Mouse (Mus musculus): Measurements from ENCODE around the gene Gm26566. TPM values are rescaled to one million over a fixed set of nuclear protein-coding genes. Genes with fewer than 3 reads are reported as not detected.

Gm26566 gene
- total and polyA plus RNA-seq, 2 experiments from 2014 or later: 0.52 to 0.69 TPM

DNA sequence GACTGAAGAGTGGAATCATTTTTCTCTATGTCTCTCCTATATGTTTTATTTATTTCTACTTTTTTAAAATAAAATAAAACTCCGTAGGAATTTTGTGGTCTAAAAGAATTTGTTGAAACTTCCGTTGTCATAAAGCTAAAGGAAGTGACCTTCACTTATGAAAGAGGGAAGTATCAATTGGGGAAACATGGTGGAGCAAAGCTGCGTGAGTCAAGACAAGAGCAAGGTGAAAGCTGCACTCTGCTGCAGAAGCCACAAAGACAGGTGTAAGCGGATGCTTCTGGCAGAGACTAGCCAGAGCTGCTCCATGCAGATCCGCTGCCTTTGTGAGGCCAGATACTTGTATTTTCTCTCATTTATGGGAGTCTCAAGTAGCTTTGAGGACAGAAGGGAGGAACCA is 22.8 kb upstream of the Gm26566 start:
- Histone ChIP-seq H3K4me3 (ENCODE audit: low read depth, low read length) (no peak overlapping the region), H3K4me1 (ENCODE audit: control insufficient read depth, insufficient read depth) (no peaks in the 10 kb centered on the region), H3K27me3 (ENCODE audit: control insufficient read depth, insufficient read depth, low read length) (no peaks in the 10 kb centered on the region), H3K9ac (replicated peaks; ENCODE audit: low read depth, low read length) (no peak overlapping the region), H3K4me2 (ENCODE audit: low read depth, low read length) (no peak overlapping the region), H3K9me3 (replicated peaks; ENCODE audit: control insufficient read depth, low read length) (no peaks in the 10 kb centered on the region), H3K27ac (ENCODE audit: low read depth) (no peak overlapping the region), H3K36me3 (replicated peaks; ENCODE audit: control insufficient read depth, insufficient read depth, low read length) (no peaks in the 10 kb centered on the region)
- 80% methylated on average over 5 of the region's 5 CpGs for WGBS
- ATAC-seq (ENCODE audit: insufficient read depth, low read depth) (no peak), DNase-seq (ENCODE audit: low spot score) (no peak)
- TF ChIP-seq EP300 (IDR thresholded peaks at IDR 0.05; ENCODE audit: low read depth) (no peak), CTCF (IDR thresholded peaks at IDR 0.05; ENCODE audit: low read depth) (no peak)

DNA sequence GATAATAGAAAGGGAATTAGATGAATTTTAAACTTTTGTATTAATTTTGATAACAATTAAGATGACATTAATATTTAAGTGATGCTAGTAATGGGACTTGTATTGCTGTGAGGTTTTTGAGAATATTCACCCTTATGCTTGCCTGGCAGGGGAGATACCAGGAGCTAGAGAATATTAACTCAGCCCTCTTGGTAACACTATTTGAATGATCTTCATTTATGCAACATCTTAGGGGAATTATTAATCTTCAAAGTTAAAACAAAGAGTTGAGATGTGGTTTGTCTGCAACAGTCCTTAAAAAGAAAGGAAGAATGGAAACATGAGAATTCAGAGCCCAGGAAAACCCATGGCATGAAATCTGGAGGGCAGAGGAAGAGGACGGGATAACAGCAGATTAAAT is 22.3 kb upstream of the Gm26566 start:
- no peak for ATAC-seq (ENCODE audit: insufficient read depth, low read depth)
- Histone ChIP-seq H3K4me1 (ENCODE audit: control insufficient read depth, insufficient read depth) (no peaks in the 10 kb centered on the region), H3K27me3 (ENCODE audit: control insufficient read depth, insufficient read depth, low read length) (no peaks in the 10 kb centered on the region), H3K4me2 (ENCODE audit: low read depth, low read length) (no peak overlapping the region), H3K27ac (ENCODE audit: low read depth) (no peak overlapping the region), H3K9me3 (replicated peaks; ENCODE audit: control insufficient read depth, low read length) (no peaks in the 10 kb centered on the region), H3K9ac (replicated peaks; ENCODE audit: low read depth, low read length) (no peak overlapping the region), H3K36me3 (replicated peaks; ENCODE audit: control insufficient read depth, insufficient read depth, low read length) (no peaks in the 10 kb centered on the region), H3K4me3 (ENCODE audit: low read depth, low read length) (no peak overlapping the region)
- 79% methylated on average over 1 of the region's 1 CpGs for WGBS
- no peak for DNase-seq (ENCODE audit: low spot score)
- TF ChIP-seq CTCF (IDR thresholded peaks at IDR 0.05; ENCODE audit: low read depth): no peak
- TF ChIP-seq EP300 (IDR thresholded peaks at IDR 0.05; ENCODE audit: low read depth): no peak

DNA sequence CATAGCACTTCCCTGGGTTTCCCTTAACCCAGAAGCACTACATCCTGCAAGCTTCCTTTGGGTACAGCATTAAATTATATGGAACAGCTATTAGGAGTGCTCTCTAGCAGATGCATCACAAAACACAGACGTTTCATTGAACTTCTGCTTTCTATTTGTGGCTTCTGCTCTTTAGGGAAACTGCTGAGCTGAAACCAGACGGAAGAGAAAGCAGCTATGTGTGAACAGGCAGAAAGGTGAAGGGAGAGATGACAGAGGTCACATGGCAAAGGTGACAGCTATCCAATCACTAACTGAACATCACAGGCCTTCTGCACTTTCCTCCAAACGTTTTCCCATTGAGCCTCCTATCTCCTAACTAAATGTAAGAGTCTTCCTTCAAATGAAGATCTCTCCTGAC is 15.7 kb upstream of the Gm26566 start:
- no peak for TF ChIP-seq CTCF (IDR thresholded peaks at IDR 0.05; ENCODE audit: low read depth)
- no peak for TF ChIP-seq EP300 (IDR thresholded peaks at IDR 0.05; ENCODE audit: low read depth)
- Histone ChIP-seq H3K4me1 (ENCODE audit: control insufficient read depth, insufficient read depth) (no peaks in the 10 kb centered on the region), H3K27me3 (ENCODE audit: control insufficient read depth, insufficient read depth, low read length) (no peaks in the 10 kb centered on the region), H3K27ac (ENCODE audit: low read depth) (no peak overlapping the region), H3K9ac (replicated peaks; ENCODE audit: low read depth, low read length) (no peak overlapping the region), H3K36me3 (replicated peaks; ENCODE audit: control insufficient read depth, insufficient read depth, low read length) (no peaks in the 10 kb centered on the region), H3K4me2 (ENCODE audit: low read depth, low read length) (no peak overlapping the region), H3K4me3 (ENCODE audit: low read depth, low read length) (no peak overlapping the region), H3K9me3 (replicated peaks; ENCODE audit: control insufficient read depth, low read length) (no peaks in the 10 kb centered on the region)
- WGBS: 23% methylated on average over 3 of the region's 3 CpGs
- DNase-seq (ENCODE audit: low spot score): no peak
- ATAC-seq (ENCODE audit: insufficient read depth, low read depth): no peak

DNA sequence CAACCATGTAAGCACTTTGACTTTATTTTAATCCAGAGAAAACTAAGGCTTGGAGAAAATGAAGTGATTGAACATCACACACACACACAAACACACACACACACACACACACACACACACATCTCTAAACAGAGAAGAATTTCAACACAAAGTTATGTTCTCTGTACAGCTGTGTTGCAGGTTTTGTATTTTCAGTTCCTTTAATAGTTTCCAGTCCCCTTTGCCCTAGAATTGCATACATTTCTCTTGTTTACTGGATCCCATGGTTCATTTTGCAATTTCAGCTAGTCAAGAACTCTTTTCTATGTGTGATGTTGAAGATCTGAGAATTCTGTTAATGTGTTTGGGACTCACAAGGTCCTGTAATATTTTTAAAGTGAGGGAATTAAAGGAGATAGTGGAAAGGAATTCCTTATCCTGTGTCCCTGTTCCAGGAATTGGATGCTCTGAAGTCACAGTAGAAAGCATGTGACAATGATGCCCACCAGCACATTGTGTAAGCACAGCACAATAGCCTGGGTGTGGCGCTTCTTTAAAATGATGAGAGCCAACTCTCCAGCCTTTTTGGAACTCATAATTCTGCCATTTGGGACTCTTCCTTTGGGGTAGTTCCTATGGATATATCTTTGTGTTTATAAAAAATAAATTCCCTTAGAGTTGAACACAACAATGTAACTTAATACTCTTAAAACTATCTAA is 14.3 kb upstream of the Gm26566 start:
- no peak overlapping the region for H3K27ac ChIP-seq (ENCODE audit: low read depth)
- H3K9ac ChIP-seq (replicated peaks; ENCODE audit: low read depth, low read length): no peak overlapping the region
- no peak overlapping the region for H3K4me2 ChIP-seq (ENCODE audit: low read depth, low read length)
- ATAC-seq (ENCODE audit: insufficient read depth, low read depth): no peak
- WGBS: 95% methylated on average over 1 of the region's 1 CpGs
- H3K27me3 ChIP-seq (ENCODE audit: control insufficient read depth, insufficient read depth, low read length): no peaks in the 10 kb centered on the region
- H3K4me3 ChIP-seq (ENCODE audit: low read depth, low read length): no peak overlapping the region
- H3K4me1 ChIP-seq (ENCODE audit: control insufficient read depth, insufficient read depth): no peaks in the 10 kb centered on the region
- H3K36me3 ChIP-seq (replicated peaks; ENCODE audit: control insufficient read depth, insufficient read depth, low read length): no peaks in the 10 kb centered on the region
- no peak for DNase-seq (ENCODE audit: low spot score)
- TF ChIP-seq EP300 (IDR thresholded peaks at IDR 0.05; ENCODE audit: low read depth) (no peak), CTCF (IDR thresholded peaks at IDR 0.05; ENCODE audit: low read depth) (no peak)
- no peaks in the 10 kb centered on the region for H3K9me3 ChIP-seq (replicated peaks; ENCODE audit: control insufficient read depth, low read length)

DNA sequence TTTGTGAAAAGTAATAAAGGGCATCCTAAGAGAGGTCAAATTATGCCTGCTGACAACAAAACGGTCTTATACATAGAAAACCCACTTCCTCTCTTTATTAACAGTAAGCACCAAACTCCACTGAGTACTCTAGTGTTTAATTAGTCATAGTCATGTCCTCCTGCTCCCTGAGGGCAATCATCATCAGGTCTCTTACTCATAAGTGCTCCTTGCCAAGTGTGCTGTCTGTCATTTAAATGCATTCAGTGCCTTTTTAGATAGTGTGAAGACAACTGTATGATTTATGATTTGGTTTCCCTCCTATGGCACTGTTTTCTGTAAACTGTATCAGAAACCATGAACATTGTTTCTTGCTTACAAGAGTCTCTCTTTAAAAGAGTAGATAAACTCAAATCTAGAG is 7.3 kb upstream of the Gm26566 start:
- H3K9ac ChIP-seq (replicated peaks; ENCODE audit: low read depth, low read length): no peak overlapping the region
- H3K4me1 ChIP-seq (ENCODE audit: control insufficient read depth, insufficient read depth): peaks cover 9% of the 10 kb centered on the region
- H3K4me3 ChIP-seq (ENCODE audit: low read depth, low read length): no peak overlapping the region
- no peak overlapping the region for H3K27ac ChIP-seq (ENCODE audit: low read depth)
- no peak overlapping the region for H3K4me2 ChIP-seq (ENCODE audit: low read depth, low read length)
- 77% methylated on average over 1 of the region's 1 CpGs for WGBS
- H3K9me3 ChIP-seq (replicated peaks; ENCODE audit: control insufficient read depth, low read length): no peaks in the 10 kb centered on the region
- no peak for TF ChIP-seq EP300 (IDR thresholded peaks at IDR 0.05; ENCODE audit: low read depth)
- TF ChIP-seq CTCF (IDR thresholded peaks at IDR 0.05; ENCODE audit: low read depth): no peak
- H3K27me3 ChIP-seq (ENCODE audit: control insufficient read depth, insufficient read depth, low read length): no peaks in the 10 kb centered on the region
- DNase-seq (ENCODE audit: low spot score) (no peak), ATAC-seq (ENCODE audit: insufficient read depth, low read depth) (no peak)
- H3K36me3 ChIP-seq (replicated peaks; ENCODE audit: control insufficient read depth, insufficient read depth, low read length): peaks cover 19% of the 10 kb centered on the region; the same call in 1 of the 2 replicates

DNA sequence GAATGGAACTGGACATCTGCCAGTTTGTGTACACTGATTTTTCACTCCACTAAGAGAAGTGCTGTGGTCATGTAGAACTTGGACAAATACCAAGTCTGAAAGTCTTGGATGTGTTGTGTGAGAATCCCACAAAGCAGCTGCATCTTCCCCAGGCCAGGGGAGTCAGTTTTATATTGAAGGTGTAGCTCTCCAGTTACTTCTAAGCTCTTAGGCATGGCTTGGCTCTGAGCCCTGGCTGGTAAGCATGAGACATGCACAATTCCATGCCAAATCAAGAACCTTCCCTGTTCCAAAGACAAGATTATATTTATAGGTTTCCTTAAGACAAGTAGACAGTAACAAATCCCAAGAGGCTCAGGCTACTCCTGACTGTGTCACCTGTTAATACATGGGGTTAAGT is 6.5 kb upstream of the Gm26566 start:
- ATAC-seq (ENCODE audit: insufficient read depth, low read depth) (no peak), DNase-seq (ENCODE audit: low spot score) (no peak)
- Histone ChIP-seq H3K36me3 (replicated peaks; ENCODE audit: control insufficient read depth, insufficient read depth, low read length) (peaks cover 20% of the 10 kb centered on the region), H3K27ac (ENCODE audit: low read depth) (no peak overlapping the region), H3K4me1 (ENCODE audit: control insufficient read depth, insufficient read depth) (peaks cover 11% of the 10 kb centered on the region), H3K4me3 (ENCODE audit: low read depth, low read length) (no peak overlapping the region), H3K9me3 (replicated peaks; ENCODE audit: control insufficient read depth, low read length) (no peaks in the 10 kb centered on the region), H3K9ac (replicated peaks; ENCODE audit: low read depth, low read length) (no peak overlapping the region), H3K4me2 (ENCODE audit: low read depth, low read length) (no peak overlapping the region), H3K27me3 (ENCODE audit: control insufficient read depth, insufficient read depth, low read length) (no peaks in the 10 kb centered on the region)
- TF ChIP-seq EP300 (IDR thresholded peaks at IDR 0.05; ENCODE audit: low read depth) (no peak), CTCF (IDR thresholded peaks at IDR 0.05; ENCODE audit: low read depth) (no peak)

Data from heart, postnatal 0 days (tissue).